Mouse (Mus musculus): ENCODE measurements around the gene Fam161a.

DNA sequence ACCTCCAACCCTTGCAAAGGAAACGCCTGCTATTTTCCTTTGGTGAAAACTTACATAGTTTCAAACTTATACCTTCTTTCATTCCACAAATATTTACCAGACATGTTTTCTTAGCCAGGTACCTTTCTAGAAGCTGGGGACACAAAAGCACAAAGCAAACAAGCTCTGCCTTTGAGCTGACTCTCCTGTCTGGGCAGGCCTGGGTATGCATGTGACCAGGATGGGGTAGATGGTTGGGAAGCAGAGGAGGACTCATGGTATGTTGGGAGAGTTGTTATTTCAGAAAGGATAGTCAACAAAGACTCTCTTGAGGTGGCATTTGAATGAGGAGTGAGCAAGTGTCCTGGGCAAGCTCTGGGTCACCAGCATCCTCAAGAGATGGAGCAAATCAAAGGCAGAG, 5.8 kb downstream of the Fam161a start:
- TF ChIP-seq GATA1 (IDR thresholded peaks at IDR 0.05; ENCODE audit: low read length) (no peak), TAL1 (IDR thresholded peaks at IDR 0.05; ENCODE audit: low read length) (no peak)

Measured in erythroblast, embryonic 14.5 days (primary cell).